Mouse (Mus musculus): ENCODE measurements around the gene Maml1. TPM values are rescaled to one million over a fixed set of nuclear protein-coding genes. Genes with fewer than 3 reads are reported as not detected.
A peak's percentile ranks its signal among the peaks of the same experiment; 100 is the strongest.

Maml1 gene
- total RNA-seq, 2 experiments from 2014 or later = 8.8 to 30.6 TPM

DNA sequence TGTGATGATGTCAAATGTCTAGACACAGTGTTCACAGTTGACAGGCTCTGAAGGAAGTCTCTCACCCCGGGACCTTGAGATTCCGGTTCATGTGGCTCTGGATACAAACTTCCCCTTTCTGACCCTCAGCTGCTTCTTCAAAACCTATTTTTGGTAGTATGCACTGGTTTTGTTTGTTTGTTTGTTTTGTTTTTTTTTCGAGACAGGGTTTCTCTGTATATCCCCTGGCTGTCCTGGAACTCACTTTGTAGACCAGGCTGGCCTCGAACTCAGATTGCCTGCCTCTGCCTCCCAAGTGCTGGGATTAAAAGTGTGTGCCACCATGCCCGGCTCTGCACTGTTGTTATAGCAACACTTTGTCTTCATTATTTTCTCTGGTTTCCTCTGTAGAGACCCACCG, 48.2 kb downstream of the Maml1 start:
- peak; percentile 54 for ATAC-seq (ENCODE audit: poor library complexity, severe bottlenecking)

DNA sequence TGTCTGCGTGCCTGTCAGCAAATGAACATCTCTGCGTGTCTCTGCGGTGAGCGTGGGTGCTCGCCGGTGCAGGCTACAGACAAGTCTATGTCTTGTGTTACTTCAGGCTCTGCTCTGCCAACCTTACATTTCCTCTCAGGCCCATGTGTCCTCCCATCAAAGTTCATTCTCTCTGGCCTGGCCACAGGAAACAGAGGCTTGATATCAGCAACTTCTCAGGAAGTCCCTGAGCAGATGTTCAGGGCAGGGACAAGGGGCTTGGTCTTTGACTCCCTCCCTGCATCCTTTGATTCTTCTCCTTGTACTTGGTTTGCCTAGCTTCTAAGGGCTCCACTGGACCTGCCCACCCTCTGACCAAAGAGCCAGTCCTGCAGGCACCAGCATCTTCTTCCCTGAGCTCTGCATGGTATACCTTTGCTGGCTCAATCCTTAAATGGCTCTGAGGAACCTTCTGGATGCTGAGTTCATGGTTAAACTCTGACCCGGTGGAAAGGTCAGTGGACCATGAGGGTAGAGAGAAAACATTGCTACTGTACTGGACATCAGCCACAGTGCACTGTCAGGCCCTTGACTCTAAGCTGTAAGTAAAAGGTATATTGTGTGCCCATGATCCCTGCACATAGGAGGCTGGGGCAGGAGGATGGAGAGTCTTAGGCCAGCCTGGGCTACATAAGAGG, 51.7 kb downstream of the Maml1 start:
- no peak for ATAC-seq (ENCODE audit: poor library complexity, severe bottlenecking)

DNA sequence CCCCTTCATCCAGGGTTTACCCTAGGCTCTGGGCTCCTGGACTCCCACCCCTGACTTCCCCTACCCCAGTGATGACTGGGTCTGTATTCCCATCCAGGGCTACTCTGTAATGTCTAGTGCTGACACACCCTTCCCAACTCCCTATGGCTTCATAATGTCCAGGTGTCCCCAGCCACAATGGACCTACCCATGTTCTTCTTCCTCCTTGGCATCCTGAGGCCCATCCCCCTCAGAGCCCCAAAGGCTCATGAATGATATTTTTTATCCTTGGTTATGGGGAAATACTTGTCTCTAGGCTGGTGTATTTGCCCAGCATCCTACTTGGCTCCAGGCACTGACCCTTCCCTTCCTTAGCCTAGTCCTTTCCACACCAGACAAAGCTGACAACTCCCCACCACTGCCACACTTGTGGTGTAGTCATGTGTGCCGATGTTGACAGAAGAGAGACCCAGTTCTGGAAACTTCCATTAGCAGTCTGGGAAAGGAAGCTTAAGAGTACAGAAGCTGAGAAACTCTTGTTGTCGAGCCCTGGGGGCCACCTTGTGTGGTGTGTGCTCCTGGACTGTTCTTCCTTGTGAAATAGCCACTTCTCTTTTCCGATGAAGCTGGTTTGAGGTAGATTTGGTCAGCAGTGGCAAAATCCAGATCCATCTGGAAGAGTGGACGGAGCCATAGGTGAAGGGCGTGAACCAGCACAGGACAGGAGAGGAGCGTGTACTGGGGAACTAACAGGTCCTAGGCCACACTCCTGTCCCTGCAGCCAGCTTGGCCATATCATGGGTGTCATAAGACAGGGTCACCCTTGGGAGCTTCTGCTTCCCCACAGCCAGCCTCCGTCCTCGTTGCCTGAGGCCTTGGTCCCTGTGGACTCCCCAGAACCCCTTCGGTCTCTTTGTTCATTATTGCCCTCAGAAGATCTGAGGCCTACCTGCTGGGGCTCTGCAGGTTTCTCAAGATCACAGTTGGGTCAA, 53.0 kb downstream of the Maml1 start:
- peak; percentile 32 for ATAC-seq (ENCODE audit: poor library complexity, severe bottlenecking)

DNA sequence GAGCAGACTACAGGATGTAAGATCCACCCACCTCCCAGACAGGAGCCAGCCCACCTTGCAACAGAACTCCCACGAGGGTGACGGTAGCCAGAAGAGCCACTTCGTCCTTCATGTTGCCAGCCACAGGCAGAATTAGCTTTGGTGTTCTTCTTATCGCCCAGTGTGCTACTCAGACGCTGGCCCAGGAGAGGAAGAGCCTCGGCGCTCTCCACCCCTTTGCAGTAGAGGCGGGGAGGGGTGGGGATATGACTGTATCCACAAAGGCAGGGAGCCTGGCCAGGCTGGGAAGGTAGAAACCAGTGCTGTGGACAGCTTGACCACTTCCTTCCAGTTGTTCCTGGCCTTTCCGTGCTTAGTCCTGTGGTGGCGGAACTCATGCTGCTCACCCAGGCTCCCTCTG, 53.8 kb downstream of the Maml1 start, which contains the start of gene Ltc4s:
Gene Ltc4s, minus strand, starts transcription at position 293 of the 400 bp plus-strand sequence.
- ATAC-seq (ENCODE audit: poor library complexity, severe bottlenecking) = peak; percentile 43

DNA sequence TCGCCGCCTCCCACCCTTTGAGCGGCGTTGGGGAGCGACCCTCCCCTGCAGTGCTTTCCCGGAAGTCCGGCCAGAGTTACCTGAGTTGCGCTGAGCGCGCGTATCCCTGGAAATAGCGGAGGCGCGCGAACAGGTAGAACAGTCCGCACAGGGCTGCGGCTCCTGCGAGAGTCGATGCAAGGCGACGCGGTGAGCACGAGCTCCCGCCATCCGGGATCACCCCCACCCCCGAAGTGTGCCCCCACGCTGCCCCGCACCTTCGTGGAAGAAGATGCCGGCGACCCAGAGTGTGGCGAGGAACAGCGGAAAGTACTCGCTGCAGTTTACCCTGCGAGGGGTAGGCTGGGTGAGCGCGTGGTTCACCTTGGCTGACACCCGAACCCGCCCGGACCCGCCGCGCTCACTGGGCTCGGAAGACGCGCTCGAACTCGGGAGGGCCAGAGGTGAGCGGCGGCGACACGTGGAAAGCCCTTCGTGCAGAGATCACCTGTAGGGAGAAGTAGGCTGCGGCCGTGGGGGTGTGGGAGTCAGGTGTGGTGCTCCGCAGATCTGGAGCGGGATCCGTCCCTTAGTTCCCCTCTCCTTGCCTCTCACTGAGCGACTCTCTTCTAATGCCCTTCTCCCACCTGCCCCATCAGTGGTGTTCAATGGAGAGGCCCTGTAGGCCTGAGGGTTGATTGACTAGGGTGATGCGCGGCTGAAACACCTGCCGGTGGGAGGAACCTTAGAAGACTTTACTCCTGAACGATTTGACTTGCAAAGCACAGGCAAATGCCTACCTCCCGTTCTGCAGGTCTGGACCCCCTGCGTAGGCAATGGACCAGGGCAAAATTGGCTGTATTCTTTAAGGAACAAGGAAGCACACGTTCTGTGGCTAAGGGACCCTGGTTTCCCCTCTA, 54.9 kb downstream of the Maml1 start:
- no peak for ATAC-seq (ENCODE audit: poor library complexity, severe bottlenecking)

DNA sequence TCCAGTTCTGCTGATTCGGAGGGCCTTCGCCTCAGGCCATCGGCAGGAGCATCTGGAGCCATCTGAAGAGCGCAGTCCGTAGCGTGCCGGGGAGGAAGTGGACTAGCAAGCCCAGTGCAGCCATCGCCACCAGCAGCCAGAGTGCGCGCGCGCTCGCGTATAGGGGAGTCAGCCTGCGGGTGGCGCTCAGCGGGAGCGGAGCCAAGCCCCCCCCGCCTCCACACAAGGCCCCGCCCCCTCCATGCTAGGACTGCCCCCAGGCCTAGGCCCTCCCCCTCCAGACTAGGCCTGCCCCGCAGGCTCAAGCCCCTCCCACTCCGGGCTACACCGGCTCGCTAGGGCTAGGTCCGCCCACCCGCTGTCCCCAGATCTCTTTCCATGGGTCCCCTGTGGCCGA, 55.6 kb downstream of the Maml1 start:
- peak; percentile 81 for ATAC-seq (ENCODE audit: poor library complexity, severe bottlenecking)

DNA sequence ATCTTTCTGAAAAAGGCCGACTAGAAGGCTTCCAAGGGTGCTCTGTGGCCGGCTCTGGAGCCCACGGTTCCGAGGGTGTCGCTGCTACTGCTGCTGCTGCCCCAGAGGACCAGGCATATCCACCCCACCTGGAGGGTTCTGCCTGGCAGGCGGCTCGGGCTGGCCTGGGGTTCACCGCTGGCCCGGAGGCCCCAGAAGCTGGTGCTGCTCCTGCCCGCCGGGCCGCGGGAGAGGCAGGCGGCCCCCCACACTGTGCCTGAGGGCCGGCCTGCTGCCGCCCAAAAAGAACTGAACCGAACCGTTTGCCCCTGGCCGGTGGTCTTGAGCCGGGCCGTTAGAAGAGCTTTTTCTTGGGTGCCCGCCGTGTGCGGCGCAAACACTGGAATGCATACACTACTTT, 57.5 kb downstream of the Maml1 start:
- ATAC-seq (ENCODE audit: poor library complexity, severe bottlenecking) = no peak

DNA sequence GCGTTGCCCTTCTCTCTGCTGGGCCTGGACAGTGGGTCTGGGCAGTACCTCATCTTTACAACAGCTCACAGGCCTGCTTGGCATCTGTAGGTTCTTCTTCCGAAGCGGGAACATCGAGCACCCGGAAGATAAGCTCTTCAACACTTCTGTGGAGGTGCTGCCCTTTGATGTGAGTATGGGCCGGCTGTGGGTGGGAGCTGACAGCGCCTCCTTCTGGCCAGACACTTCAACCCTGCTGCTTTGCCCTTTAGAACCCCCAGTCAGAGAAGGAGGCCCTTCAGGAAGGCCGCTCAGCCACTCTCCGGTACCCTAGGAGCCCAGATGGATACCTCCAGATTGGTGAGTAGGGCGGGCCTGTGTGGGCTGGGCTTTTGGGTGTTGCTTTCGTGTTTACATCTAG, 58.1 kb downstream of the Maml1 start:
- ATAC-seq (ENCODE audit: poor library complexity, severe bottlenecking) = no peak

DNA sequence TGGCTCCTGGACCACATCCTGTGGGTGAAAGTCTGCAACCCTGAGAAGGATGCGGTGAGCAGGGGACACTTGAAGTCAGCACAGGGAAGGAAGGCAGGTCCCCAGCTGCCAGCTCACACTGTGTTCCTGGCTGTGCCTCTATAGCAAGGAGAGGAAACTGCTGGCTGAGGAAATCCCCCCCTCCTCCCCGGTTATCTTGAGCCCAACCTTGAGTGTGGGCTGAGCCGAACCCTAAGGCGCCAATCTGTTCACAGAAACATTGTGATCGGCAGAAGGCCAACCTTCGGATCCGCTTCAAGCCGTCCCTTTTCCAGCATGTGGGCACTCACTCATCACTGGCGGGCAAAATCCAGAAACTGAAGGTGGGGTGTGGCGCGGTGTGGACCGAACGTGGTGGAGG, 59.1 kb downstream of the Maml1 start:
- no peak for ATAC-seq (ENCODE audit: poor library complexity, severe bottlenecking)

DNA sequence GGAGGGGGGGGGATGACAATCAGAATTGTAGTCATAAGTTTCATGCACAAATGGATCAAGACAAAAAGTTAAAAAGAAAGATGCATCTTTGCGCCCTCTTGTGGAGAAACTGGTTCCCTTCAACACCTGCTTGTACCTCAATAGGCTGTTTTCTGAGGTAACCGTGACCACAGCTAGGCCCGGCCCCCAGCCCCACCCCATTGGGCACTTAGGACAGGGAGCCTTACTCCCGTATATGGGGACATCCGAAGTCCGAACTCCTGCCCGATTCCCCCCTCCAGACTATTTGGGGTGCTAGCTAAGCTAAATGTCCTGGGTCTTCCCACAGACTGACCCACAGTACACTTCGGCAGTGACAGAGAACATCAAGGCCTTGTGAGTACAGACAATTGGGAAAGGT, 60.7 kb downstream of the Maml1 start:
- ATAC-seq (ENCODE audit: poor library complexity, severe bottlenecking) = peak; percentile 50

DNA sequence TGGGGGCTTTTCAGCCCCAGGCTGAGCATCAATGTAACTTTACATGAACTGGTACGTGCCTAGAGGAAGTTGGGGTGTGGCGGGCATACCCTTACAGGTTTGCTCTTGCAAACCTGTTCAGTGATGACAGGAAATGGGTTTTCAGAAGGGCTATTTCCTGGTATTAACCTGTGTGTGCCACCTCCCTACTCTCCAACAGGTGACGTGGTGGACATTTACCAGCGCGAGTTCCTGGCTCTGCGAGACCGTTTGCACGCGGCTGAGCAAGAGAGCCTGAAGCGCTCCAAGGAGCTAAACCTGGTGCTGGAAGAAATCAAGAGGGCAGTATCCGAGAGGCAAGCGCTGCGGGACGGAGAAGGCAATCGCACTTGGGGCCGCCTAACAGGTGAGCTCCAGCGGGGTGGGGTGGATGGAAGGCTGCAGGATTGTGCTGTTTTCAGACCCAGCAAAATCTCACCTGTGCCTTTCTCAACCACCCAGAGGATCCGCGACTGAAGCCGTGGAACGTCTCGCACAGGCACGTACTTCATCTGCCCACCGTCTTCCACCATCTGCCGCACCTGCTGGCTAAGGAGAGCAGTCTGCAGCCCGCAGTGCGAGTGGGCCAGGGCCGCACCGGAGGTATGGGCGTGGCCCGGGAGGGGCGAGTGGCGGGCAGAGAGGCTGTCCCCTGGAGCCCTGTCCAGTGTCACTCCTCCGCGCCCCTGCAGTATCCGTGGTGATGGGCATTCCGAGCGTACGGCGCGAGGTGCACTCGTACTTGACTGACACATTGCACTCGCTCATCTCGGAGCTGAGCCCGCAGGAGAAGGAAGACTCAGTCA, 61.4 kb downstream of the Maml1 start:
- ATAC-seq (ENCODE audit: poor library complexity, severe bottlenecking) = no peak

DNA sequence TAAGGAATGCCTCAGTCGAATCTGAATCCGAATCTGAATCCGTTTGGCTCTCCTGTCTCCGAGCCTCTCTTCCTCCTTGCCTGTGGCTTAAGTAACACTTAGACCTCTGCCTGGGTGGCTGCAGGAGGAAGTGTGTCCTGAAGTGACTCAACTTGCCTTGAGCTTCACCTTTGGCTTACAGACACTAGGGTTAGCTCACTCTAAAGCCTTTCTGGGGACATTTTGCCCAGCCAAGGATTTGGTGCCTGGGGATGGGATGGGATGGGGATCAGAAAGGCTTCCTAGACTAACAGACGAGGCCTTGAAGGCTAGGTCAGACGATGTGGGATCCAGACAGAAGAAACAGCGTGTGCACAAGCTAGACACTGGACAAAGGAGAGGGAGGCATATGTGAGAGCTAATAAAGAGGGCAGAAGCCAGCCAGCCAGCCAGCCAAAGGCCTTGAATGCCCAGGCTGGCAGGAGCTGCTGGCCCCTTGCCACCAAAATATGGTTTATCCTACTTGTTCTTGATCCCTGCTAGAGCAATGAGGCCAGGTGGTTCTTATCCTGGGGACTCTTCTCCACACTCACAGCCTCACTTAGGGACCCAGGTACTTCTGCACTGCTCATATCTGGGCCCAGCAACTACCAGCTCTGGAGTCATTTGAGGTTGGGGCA, 62.7 kb downstream of the Maml1 start:
- peak; percentile 55 for ATAC-seq (ENCODE audit: poor library complexity, severe bottlenecking)

DNA sequence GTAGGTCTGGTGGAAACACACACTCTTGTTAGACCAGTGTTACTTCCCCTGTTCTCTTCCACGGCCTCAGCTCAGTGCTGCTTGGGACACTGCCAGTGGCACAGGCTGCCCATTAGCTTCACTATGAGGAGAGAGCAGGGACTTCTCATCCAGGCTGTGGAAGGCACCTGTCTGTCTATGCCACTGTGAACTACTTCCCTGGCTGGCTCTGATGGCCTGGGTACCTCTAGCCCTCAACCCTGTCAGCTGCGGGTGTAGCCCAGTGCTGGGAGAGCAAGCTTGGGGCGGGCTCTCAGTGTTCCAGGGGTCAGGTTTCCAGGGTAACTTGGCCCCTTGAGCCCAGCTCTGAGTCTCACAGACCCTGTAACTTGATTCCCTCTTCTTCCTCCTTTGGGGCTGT, 63.3 kb downstream of the Maml1 start:
- ATAC-seq (ENCODE audit: poor library complexity, severe bottlenecking) = no peak

DNA sequence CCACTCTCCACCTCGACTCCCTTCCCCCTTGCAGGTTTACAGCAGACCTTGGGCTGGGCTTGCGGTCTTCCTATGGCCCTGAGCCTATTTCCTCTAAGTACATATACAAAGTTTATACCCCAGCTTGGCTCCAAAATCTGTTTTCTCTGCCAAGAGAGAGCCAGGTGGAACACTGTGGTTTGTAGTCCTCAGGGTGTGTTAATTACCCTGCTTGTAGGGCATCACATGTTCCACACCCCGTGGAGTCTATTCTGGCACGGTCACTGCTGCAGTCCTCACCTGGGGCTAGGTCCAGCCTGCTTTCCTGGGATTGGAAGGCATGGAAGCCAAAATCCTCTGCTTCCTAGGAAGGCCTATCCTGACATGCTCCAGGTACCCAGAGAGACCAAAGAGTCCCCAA, 64.4 kb downstream of the Maml1 start:
- no peak for ATAC-seq (ENCODE audit: poor library complexity, severe bottlenecking)

DNA sequence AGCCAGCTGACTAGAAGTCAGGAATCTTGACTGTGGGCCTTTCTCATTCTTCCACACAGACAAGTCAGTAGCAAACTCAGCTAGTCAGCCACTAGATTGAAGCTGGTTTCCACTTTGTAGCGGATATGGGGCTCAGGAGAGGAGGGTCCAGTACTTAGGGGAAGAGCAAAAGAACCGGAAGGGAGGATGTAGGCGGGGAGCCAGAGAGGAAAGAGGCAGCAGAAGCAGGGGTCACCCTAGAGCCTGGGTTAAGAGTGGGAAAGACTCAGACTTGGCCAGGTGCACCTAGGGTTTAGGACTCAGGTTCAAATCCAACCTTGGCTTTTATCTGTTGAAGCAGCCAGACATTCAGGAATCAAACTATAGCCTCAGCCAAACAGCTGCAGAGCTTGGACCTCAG, 64.9 kb downstream of the Maml1 start:
- ATAC-seq (ENCODE audit: poor library complexity, severe bottlenecking) = no peak

DNA sequence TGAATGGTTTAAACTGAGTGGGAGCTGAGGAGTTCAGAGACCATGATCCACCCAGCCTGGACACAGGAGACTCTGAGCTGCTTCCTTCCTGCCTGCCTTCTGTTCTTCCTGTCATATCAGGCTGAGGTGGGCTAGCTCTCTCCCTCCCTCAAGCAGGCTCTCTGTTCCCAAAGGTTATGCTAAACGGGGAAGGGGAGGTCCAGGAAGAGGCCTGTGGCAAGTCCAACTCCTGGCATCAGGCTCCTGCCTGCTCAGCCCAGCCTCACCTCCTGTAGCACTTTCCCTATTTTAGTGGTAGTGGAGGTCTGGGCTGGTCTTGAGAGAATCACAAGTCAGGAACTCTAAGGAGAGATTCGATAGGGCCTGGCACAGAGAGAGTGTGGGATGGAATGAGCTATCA, 65.7 kb downstream of the Maml1 start:
- ATAC-seq (ENCODE audit: poor library complexity, severe bottlenecking) = no peak

DNA sequence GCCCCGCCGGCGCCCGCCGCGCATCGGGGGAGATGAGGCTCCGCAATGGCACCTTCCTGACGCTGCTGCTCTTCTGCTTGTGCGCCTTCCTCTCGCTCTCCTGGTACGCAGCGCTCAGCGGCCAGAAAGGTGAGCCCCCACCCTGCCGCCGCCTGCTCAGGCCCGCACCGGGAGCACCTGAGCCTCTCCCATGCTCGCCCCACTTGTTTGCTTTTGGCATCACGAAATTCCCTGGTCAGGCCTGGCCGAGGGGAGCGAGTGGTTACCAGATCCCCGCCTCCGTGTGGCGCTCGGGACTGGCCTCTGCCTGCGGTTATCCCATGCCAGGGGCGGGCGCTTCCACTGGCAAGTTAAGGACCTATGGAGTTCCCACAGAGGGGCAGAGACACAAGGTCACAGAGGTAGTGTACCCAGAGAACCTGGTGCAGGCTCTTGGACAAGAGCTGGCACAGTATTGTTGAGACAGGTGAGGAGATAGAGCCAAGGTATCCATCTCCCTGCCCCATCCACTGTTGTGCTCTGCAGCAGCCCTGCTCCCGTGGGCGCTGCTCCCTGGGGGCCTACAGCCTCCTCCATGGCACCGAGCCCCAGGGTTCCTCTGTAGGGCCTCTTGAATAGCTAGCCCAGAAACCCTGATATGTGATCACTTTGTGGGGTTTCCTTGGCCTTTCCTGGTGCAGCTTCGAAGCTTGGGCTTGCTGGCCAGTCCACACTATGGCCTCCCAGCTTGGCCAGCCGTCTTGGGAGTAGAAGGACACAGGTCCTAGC, 66.3 kb downstream of the Maml1 start:
- 0 out of 2 replicates have a peak, but pooled peaks have one; percentile 9 for ATAC-seq (ENCODE audit: poor library complexity, severe bottlenecking)

DNA sequence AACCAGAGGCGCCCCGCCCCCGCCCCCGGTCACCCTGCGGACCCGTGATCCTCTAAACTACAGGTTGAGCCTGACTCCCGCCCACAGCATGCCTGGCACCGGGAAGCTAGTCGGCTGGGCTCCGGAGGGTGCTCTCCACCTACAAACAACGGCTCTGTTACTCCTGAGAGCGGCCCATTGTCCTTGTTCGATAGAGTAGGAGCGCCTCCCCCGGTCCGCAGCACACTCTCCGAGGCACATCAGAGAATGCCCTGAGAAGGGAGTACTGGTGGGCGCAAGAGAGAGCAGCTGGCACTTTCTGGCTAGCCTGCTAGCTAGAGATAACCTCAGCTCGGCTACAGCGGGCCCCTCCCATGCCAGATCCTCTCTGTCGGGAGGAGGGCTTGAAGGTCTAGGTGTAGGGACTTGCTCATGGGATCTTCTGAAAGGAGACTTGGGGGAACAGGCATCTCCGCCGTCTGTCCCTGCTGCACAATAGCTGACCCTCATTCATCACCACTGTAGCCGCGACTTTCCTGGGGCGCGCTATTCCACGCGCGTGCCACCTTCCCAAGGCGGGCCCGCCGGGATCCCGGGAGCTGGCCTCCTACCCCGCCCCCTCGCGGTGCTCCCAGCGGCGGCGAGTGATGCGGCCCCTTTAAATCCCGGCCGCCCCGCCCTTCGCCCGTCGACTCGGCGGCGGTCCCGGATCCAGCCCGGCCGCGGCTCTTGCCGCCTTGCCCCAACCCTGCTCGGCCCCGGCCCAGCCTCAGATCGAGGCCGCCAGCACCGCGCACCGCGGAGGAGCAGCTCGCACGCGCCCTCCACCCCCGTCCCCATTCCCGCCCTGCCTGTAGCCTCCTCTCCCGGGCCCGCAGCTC, 67.2 kb downstream of the Maml1 start:
- peak; percentile 47 for ATAC-seq (ENCODE audit: poor library complexity, severe bottlenecking)
